Mouse (Mus musculus) cerebral cortex, adult 2 months (tissue): ENCODE measurements around the gene Ptprr.

Experiments used
- WGBS: fragments of 180-500 bp; shearing (Covaris S2); methylation state at CpG from one replicate; pipeline ENCODE4 v1.1.7; 2018; 5-methylcytosine and 5-hydroxymethylcytosine counted together

The Ptprr gene

GRCm38 (mm10) chr10:116196596-116197415 lies 178.8 kb downstream of the Ptprr start:
- WGBS: 15% methylated on average over 14 of the region's 14 CpGs

- 16% methylated on average over 4 of the region's 4 CpGs for WGBS
These were observed 179.5 kb downstream of the Ptprr start for GRCm38 (mm10) chr10:116197416-116197939.

GRCm38 (mm10) chr10:116199035-116199434 lies 181.0 kb downstream of the Ptprr start:
- 22% methylated on average over 5 of the region's 5 CpGs for WGBS

- 78% methylated on average over 8 of the region's 8 CpGs for WGBS
These were observed 183.5 kb downstream of the Ptprr start for GRCm38 (mm10) chr10:116201542-116201941.

- 77% methylated on average over 15 of the region's 15 CpGs for WGBS
These were observed 187.8 kb downstream of the Ptprr start for GRCm38 (mm10) chr10:116205580-116206358.

- 81% methylated on average over 11 of the region's 11 CpGs for WGBS
These were observed 188.4 kb downstream of the Ptprr start for GRCm38 (mm10) chr10:116206449-116206848.

- 34% methylated on average over 9 of the region's 9 CpGs for WGBS
These were observed 190.1 kb downstream of the Ptprr start for GRCm38 (mm10) chr10:116207987-116208726.

- WGBS: 65% methylated on average over 9 of the region's 9 CpGs
These were observed 190.7 kb downstream of the Ptprr start for GRCm38 (mm10) chr10:116208727-116209115.

GRCm38 (mm10) chr10:116212127-116212526 lies 194.1 kb downstream of the Ptprr start:
- WGBS: 49% methylated on average over 3 of the region's 3 CpGs

- WGBS: 78% methylated on average over 12 of the region's 12 CpGs
These were observed 202.5 kb downstream of the Ptprr start for GRCm38 (mm10) chr10:116220336-116221118.

GRCm38 (mm10) chr10:116235299-116235698 lies 217.3 kb downstream of the Ptprr start:
- WGBS: 74% methylated on average over 5 of the region's 5 CpGs

GRCm38 (mm10) chr10:116242200-116242599 lies 224.2 kb downstream of the Ptprr start:
- 41% methylated on average over 7 of the region's 7 CpGs for WGBS

- 71% methylated on average over 7 of the region's 7 CpGs for WGBS
These were observed 225.4 kb downstream of the Ptprr start for GRCm38 (mm10) chr10:116243373-116243772.

GRCm38 (mm10) chr10:116245632-116246031 lies 227.6 kb downstream of the Ptprr start:
- WGBS: 81% methylated on average over 2 of the region's 2 CpGs

- 84% methylated on average over 7 of the region's 7 CpGs for WGBS
These were observed 234.7 kb downstream of the Ptprr start for GRCm38 (mm10) chr10:116252668-116253067.

- WGBS: 79% methylated on average over 6 of the region's 6 CpGs
These were observed 236.0 kb downstream of the Ptprr start for GRCm38 (mm10) chr10:116253972-116254371.

GRCm38 (mm10) chr10:116259298-116259697 lies 241.3 kb downstream of the Ptprr start:
- WGBS: 68% methylated on average over 4 of the region's 4 CpGs

- WGBS: 35% methylated on average over 13 of the region's 13 CpGs
These were observed 242.8 kb downstream of the Ptprr start for GRCm38 (mm10) chr10:116260658-116261433.

- WGBS: 33% methylated on average over 5 of the region's 5 CpGs
These were observed 243.5 kb downstream of the Ptprr start for GRCm38 (mm10) chr10:116261559-116261958.

GRCm38 (mm10) chr10:116264521-116264920 lies 246.5 kb downstream of the Ptprr start:
- WGBS: 70% methylated on average over 11 of the region's 11 CpGs
